Comparison of ENCODE assay signal across 12 mouse cellular contexts in the genomic region with DNA sequence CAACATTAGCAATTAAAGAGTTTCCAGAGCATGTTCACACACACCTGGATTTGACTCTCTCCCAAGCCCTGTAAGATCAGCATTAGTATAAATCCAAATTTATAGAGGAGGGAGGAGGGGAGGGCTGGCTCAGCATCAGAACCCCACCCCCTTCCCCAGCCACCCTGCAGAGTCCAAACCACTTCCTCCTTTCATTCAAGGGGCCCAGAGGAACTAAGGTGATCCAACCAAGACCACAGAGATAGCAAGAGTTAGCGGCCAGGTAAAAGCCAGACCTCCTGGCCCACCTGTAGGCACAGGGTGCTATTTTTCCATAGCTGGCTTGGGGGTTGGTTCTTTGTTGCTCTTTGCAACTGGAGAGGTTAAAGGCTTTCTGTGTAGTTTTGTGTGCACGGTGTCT. TPM values are rescaled to one million over a fixed set of nuclear protein-coding genes. Genes with fewer than 3 reads are reported as not detected.
DNase-seq lines count a peak whose midpoint lies in the region; ATAC-seq and TF ChIP-seq lines count a peak whose summit lies in the region.
"Had no signal": no experiment of that assay in that cellular context is flagged by ENCODE, and none has a peak within 500 bp of the region (broad histone marks: within the 10 kb centered on the region; RNA-seq: fewer than 3 reads in every experiment).

No protein-coding gene starts in this region.

- no peak overlapping the region for H3K4me2 ChIP-seq in kidney, embryonic 15.5 days
- H3K4me2 ChIP-seq in CH12.LX (ENCODE audit: insufficient read depth, low read depth, poor library complexity, severe bottlenecking) = peak overlapping the region; percentile 45
- H3K4me2 ChIP-seq: hindbrain, embryonic 15.5 days had no signal

- H3K4me1 ChIP-seq in kidney, embryonic 15.5 days = peaks cover 46% of the 10 kb centered on the region
- peaks cover 21 to 55% of the 10 kb centered on the region in 2 experiments for H3K4me1 ChIP-seq in CH12.LX (ENCODE audit: control insufficient read depth in 1 of 2, insufficient read depth in 2 of 2)

- no peak for ATAC-seq in kidney, embryonic 15.5 days (replicated peaks; ENCODE audit: low FRiP score)
- ATAC-seq in megakaryocyte, adult 5-6 weeks (ENCODE audit: poor library complexity, severe bottlenecking) = peak; percentile 96

- in situ Hi-C loops in CH12.LX (cut with MboI; ENCODE audit: low pct_ligation_motif_present, low pct_unique_long_range_greater_than_20kb, low sequenced_read_pairs) = no loop called here

- H3K27me3 ChIP-seq in kidney, embryonic 15.5 days = no peaks in the 10 kb centered on the region
- H3K27me3 ChIP-seq in CH12.LX (replicated peaks) = no peaks in the 10 kb centered on the region
- H3K27me3 ChIP-seq: hindbrain, embryonic 15.5 days had no signal

- DNase-seq in kidney, postnatal 36 days = no peak
- DNase-seq in A20 (ENCODE audit: low read depth, low spot score) = peak; percentile 70
- DNase-seq in CH12.LX (ENCODE audit: extremely low read depth) = peak; percentile 62
- no peak for DNase-seq in ovary, postnatal 36 days (ENCODE audit: low spot score)
- no peak for DNase-seq in gastrocnemius, postnatal 25 days
- DNase-seq: adrenal gland, postnatal 36 days; cerebellum, postnatal 14 days had no signal

- H3K79me2 ChIP-seq in CH12.LX (replicated peaks; ENCODE audit: control insufficient read depth, extremely low read depth, insufficient read depth, poor library complexity, severe bottlenecking) = no peaks in the 10 kb centered on the region

- TF ChIP-seq EP300 in CH12.LX (IDR thresholded peaks at IDR 0.05; ENCODE audit: low read length) = peak; percentile 73

- no peak overlapping the region for H3K4me3 ChIP-seq in kidney, embryonic 15.5 days (replicated peaks)
- peak overlapping the region in 1 of 3 experiments; percentile 23 for H3K4me3 ChIP-seq in CH12.LX (replicated peaks in 1 of 3; ENCODE audit: low read depth in 2 of 3, low read length in 2 of 3, poor library complexity in 1 of 3)
- H3K4me3 ChIP-seq: erythroblast, embryonic 14.5 days; hindbrain, embryonic 15.5 days; left cerebral cortex, adult 2 months had no signal

- peaks cover 50% of the 10 kb centered on the region for H3K36me3 ChIP-seq in kidney, embryonic 15.5 days
- peaks cover 5 to 30% of the 10 kb centered on the region in 2 experiments for H3K36me3 ChIP-seq in CH12.LX (replicated peaks in 1 of 2; ENCODE audit: control insufficient read depth in 1 of 2, insufficient read depth in 1 of 2, low read length in 1 of 2)

- no peak overlapping the region for H3K9ac ChIP-seq in kidney, embryonic 15.5 days
- H3K9ac ChIP-seq in CH12.LX (ENCODE audit: insufficient read depth, low read depth) = no peak overlapping the region
- H3K9ac ChIP-seq: hindbrain, embryonic 15.5 days had no signal

- H3K9me3 ChIP-seq in kidney, embryonic 15.5 days (replicated peaks) = 0 out of 2 replicates have a peak, but pooled peaks cover 3% of the 10 kb centered on the region
- peaks cover 19% of the 10 kb centered on the region for H3K9me3 ChIP-seq in CH12.LX (replicated peaks; ENCODE audit: low read length)

- no peak for TF ChIP-seq CTCF in CH12.LX (conservative IDR thresholded peaks at IDR 0.05 in 1 of 2, IDR thresholded peaks at IDR 0.05 in 1 of 2; ENCODE audit: low read depth in 2 of 2, low read length in 2 of 2)

- no peak for TF ChIP-seq RAD21 in CH12.LX (IDR thresholded peaks at IDR 0.05; ENCODE audit: low read depth, low read length)

- peak overlapping the region; percentile 45 for H3K27ac ChIP-seq in kidney, embryonic 15.5 days
- H3K27ac ChIP-seq in CH12.LX (ENCODE audit: insufficient read depth, low read depth) = peak overlapping the region; percentile 90
- H3K27ac ChIP-seq: hindbrain, embryonic 15.5 days; left cerebral cortex, adult 2 months had no signal

- dilution Hi-C loops in CH12.LX (cut with MboI; ENCODE audit: extremely low pct_ligation_motif_present, extremely low pct_unique_long_range_greater_than_20kb, low sequenced_read_pairs) = no loop called here

- WGBS in kidney, embryonic 15.5 days = 61% methylated on average over 2 of the region's 2 CpGs

- no peak for TF ChIP-seq POLR2A in CH12.LX (IDR thresholded peaks at IDR 0.05; ENCODE audit: low read depth, low read length)

TF ChIP-seq in CH12.LX, 34 proteins besides CTCF, POLR2A, EP300 and RAD21:
- no peak for TF ChIP-seq PAX5 (IDR thresholded peaks at IDR 0.05; ENCODE audit: low read length)
- no peak for TF ChIP-seq CHD1 (IDR thresholded peaks at IDR 0.05; ENCODE audit: low read depth, low read length)
- TF ChIP-seq RCOR1 (conservative IDR thresholded peaks at IDR 0.05; ENCODE audit: low read depth, low read length) = no peak; the same call in none of the 2 replicates
- TF ChIP-seq TBP (conservative IDR thresholded peaks at IDR 0.05; ENCODE audit: low read depth, low read length) = no peak
- TF ChIP-seq E2F4 (IDR thresholded peaks at IDR 0.05; ENCODE audit: insufficient replicate concordance, low read depth, low read length) = no peak
- TF ChIP-seq MYC (IDR thresholded peaks at IDR 0.05; ENCODE audit: low read depth, low read length) = no peak
- TF ChIP-seq MAZ (IDR thresholded peaks at IDR 0.05; ENCODE audit: low read depth, low read length) = 0 out of 2 replicates have a peak, but pooled peaks have one; percentile 48
- TF ChIP-seq IRF4 (IDR thresholded peaks at IDR 0.05; ENCODE audit: low read depth, low read length) = peak; percentile 54
- no peak for TF ChIP-seq MAX (IDR thresholded peaks at IDR 0.05; ENCODE audit: low read length)
- no peak for TF ChIP-seq POLR2AphosphoS2 (IDR thresholded peaks at IDR 0.05; ENCODE audit: low read depth, low read length)
- TF ChIP-seq ZC3H11A (IDR thresholded peaks at IDR 0.05; ENCODE audit: low read depth, low read length) = no peak
- TF ChIP-seq SIN3A (IDR thresholded peaks at IDR 0.05; ENCODE audit: low read length) = peak; percentile 64; the same call in 1 of the 2 replicates
- TF ChIP-seq MEF2A (IDR thresholded peaks at IDR 0.05; ENCODE audit: borderline replicate concordance, low read depth, low read length) = no peak; the same call in 1 of the 2 replicates
- no peak for TF ChIP-seq GABPA (IDR thresholded peaks at IDR 0.05; ENCODE audit: insufficient replicate concordance, low read depth, low read length)
- TF ChIP-seq ELF1 (IDR thresholded peaks at IDR 0.05; ENCODE audit: low read depth, low read length) = peak; percentile 60
- TF ChIP-seq ETS1 (conservative IDR thresholded peaks at IDR 0.05; ENCODE audit: low read depth, low read length) = no peak; the same call in 1 of the 2 replicates
- TF ChIP-seq JUN (IDR thresholded peaks at IDR 0.05; ENCODE audit: insufficient read depth, low read depth, low read length) = no peak
- peak; percentile 48 for TF ChIP-seq BHLHE40 (IDR thresholded peaks at IDR 0.05; ENCODE audit: low read depth, low read length)
- no peak for TF ChIP-seq HCFC1 (IDR thresholded peaks at IDR 0.05; ENCODE audit: low read depth, low read length)
- TF ChIP-seq MAFK (IDR thresholded peaks at IDR 0.05; ENCODE audit: insufficient replicate concordance, low read length) = peak; percentile 57; the same call in 1 of the 2 replicates
- TF ChIP-seq NRF1 (IDR thresholded peaks at IDR 0.05; ENCODE audit: low read depth, low read length) = no peak
- no peak for TF ChIP-seq UBTF (IDR thresholded peaks at IDR 0.05; ENCODE audit: low read depth, low read length)
- TF ChIP-seq NELFE (IDR thresholded peaks at IDR 0.05; ENCODE audit: low read depth, low read length) = 0 out of 2 replicates have a peak, but pooled peaks have one; percentile 28
- TF ChIP-seq USF2 (conservative IDR thresholded peaks at IDR 0.05; ENCODE audit: low read depth, low read length) = no peak
- peak; percentile 60 for TF ChIP-seq TCF12 (IDR thresholded peaks at IDR 0.05; ENCODE audit: low read depth, low read length)
- no peak for TF ChIP-seq KAT2A (IDR thresholded peaks at IDR 0.05; ENCODE audit: insufficient replicate concordance, low read length)
- no peak for TF ChIP-seq JUND (conservative IDR thresholded peaks at IDR 0.05; ENCODE audit: low read depth, low read length)
- no peak for TF ChIP-seq ZMIZ1 (IDR thresholded peaks at IDR 0.05; ENCODE audit: low read depth, low read length)
- no peak for TF ChIP-seq SMC3 (IDR thresholded peaks at IDR 0.05; ENCODE audit: low read depth, low read length)
- TF ChIP-seq MXI1 (IDR thresholded peaks at IDR 0.05; ENCODE audit: low read depth, low read length) = no peak
- TF ChIP-seq ZNF384 (IDR thresholded peaks at IDR 0.05; ENCODE audit: low read depth, low read length) = no peak
- TF ChIP-seq USF1 (IDR thresholded peaks at IDR 0.05; ENCODE audit: low read depth, low read length) = no peak
- no peak for TF ChIP-seq ZKSCAN1 (IDR thresholded peaks at IDR 0.05; ENCODE audit: borderline replicate concordance, low read depth, low read length)
- TF ChIP-seq CHD2 (IDR thresholded peaks at IDR 0.05; ENCODE audit: low read length) = peak; percentile 84

RNA-seq across cellular contexts. Expression of a gene that starts 16.0 kb away (rescaled TPM):
- 7.1 and 8.9 TPM in 2 replicates for polyA plus RNA-seq in kidney, embryonic 15.5 days (2015; fragmentation: Nextera tagmentation; extraction: Ambion mirVana)
- total RNA-seq in CH12.LX (2012; rRNA removed) (12.2 and 14.4 TPM in 2 replicates), CH12.LX (2014; rRNA removed) (13.1 and 16.7 TPM in 2 replicates)
- 26.0 and 30.0 TPM in 2 replicates for polyA plus RNA-seq in CH12.LX (2012; ENCODE audit: insufficient read length, low read depth)
- total RNA-seq in megakaryocyte, adult 5-6 weeks (2015) = 48.2 and 48.7 TPM in 2 replicates
- 50.4 and 53.1 TPM in 2 replicates for total RNA-seq in megakaryocyte, adult 5-6 weeks (2017)
- 10 to 100 TPM in 1 of 2 experiments, 1 to 10 TPM in 1; 7.7 to 10.5 TPM for total RNA-seq in gastrocnemius, postnatal 25 days (2021)

Comparison
In these comparisons a context has a peak if more than half of its experiments do, and no peak if none do; other contexts are left out.
1. DNase-seq: peak in A20 (single experiment) and CH12.LX (single experiment); none in kidney, postnatal 36 days (0 of 2), ovary, postnatal 36 days (single experiment) and gastrocnemius, postnatal 25 days (single experiment).